Mouse (Mus musculus): ENCODE measurements around the gene Hspa1b. TPM values are rescaled to one million over a fixed set of nuclear protein-coding genes. Genes with fewer than 3 reads are reported as not detected.

Hspa1b gene
- total RNA-seq, 2 experiments from 2014 or later: 4.3 to 5.3 TPM

GRCm38 (mm10) chr17:34931735-34932098 is 27.3 kb downstream of the Hspa1b start:
- peak in 1 of 2 experiments; percentile 34 for DNase-seq (ENCODE audit: low spot score in 2 of 2)

- peak; percentile 98 for DNase-seq (ENCODE audit: low spot score in 2 of 2)
These were observed 27.8 kb downstream of the Hspa1b start, which contains the start of gene Neu1 for GRCm38 (mm10) chr17:34931061-34931734. Gene Neu1 (plus strand): TSS chr17:34931253.

- no peak for DNase-seq (ENCODE audit: low spot score in 2 of 2)
These were observed 30.2 kb downstream of the Hspa1b start for GRCm38 (mm10) chr17:34928841-34929240.

GRCm38 (mm10) chr17:34927306-34928019 is 31.6 kb downstream of the Hspa1b start:
- no peak for DNase-seq (ENCODE audit: low spot score in 2 of 2)

GRCm38 (mm10) chr17:34924258-34924657 is 34.8 kb downstream of the Hspa1b start:
- no peak for DNase-seq (ENCODE audit: low spot score in 2 of 2)

- no peak for DNase-seq (ENCODE audit: low spot score in 2 of 2)
These were observed 36.1 kb downstream of the Hspa1b start for GRCm38 (mm10) chr17:34922939-34923338.

GRCm38 (mm10) chr17:34917188-34917587 is 41.9 kb downstream of the Hspa1b start:
- DNase-seq (ENCODE audit: low spot score in 2 of 2): no peak

- no peak for DNase-seq (ENCODE audit: low spot score in 2 of 2)
These were observed 42.7 kb downstream of the Hspa1b start for GRCm38 (mm10) chr17:34916316-34916715.

- DNase-seq (ENCODE audit: low spot score in 2 of 2): no peak
These were observed 43.6 kb downstream of the Hspa1b start for GRCm38 (mm10) chr17:34915410-34915831.

GRCm38 (mm10) chr17:34913930-34914665 is 44.9 kb downstream of the Hspa1b start, which contains the start of gene Slc44a4:
Gene Slc44a4 (plus strand): TSS chr17:34914466.
- DNase-seq (ENCODE audit: low spot score in 2 of 2): no peak

- peak; percentile 76 to 79 for DNase-seq (ENCODE audit: low spot score in 2 of 2)
These were observed 47.1 kb downstream of the Hspa1b start for GRCm38 (mm10) chr17:34911945-34912351.

- DNase-seq (ENCODE audit: low spot score in 2 of 2): no peak
These were observed 48.1 kb downstream of the Hspa1b start for GRCm38 (mm10) chr17:34910982-34911381.

Other genes with a start within 250 kb of the Hspa1b start
- 1 to 10 TPM; 8.7 to 9.6 TPM for gene C4b, start 215.4 kb downstream of the Hspa1b start, total RNA-seq (2021)
- gene Cyp21a1, start 154.7 kb downstream of the Hspa1b start, total RNA-seq (2021): not detected
- gene Stk19, start 122.3 kb downstream of the Hspa1b start, total RNA-seq (2021): 10 to 100 TPM; 63.6 to 64.2 TPM
- gene Dxo, start 122.2 kb downstream of the Hspa1b start, total RNA-seq (2021): 10 to 100 TPM; 36.1 to 39.9 TPM
- gene Skiv2l, start 109.0 kb downstream of the Hspa1b start, total RNA-seq (2021): 10 to 100 TPM; 71.4 to 74.8 TPM
- 10 to 100 TPM; 30.2 to 38.5 TPM for gene Nelfe, start 108.8 kb downstream of the Hspa1b start, total RNA-seq (2021)
- not detected for gene Cfb, start 96.7 kb downstream of the Hspa1b start, total RNA-seq (2021)
- 10 to 100 TPM in 1 of 2 experiments, 1 to 10 TPM in 1; 9.8 to 10.0 TPM for gene Zbtb12, start 79.8 kb downstream of the Hspa1b start, total RNA-seq (2021)
- under 1 TPM in 1 of 2 experiments, not detected in 1; 0.20 TPM for gene Gm20547, start 77.2 kb downstream of the Hspa1b start, total RNA-seq (2021)
- 1 to 10 TPM; 1.3 to 1.4 TPM for gene C2, start 61.0 kb downstream of the Hspa1b start, total RNA-seq (2021)
- 100 to 1,000 TPM; 174 to 175 TPM for gene Ehmt2, start 60.8 kb downstream of the Hspa1b start, total RNA-seq (2021)
- gene Slc44a4, start 44.8 kb downstream of the Hspa1b start, total RNA-seq (2021): under 1 TPM; 0.16 to 0.20 TPM
- 10 to 100 TPM; 23.6 to 24.4 TPM for gene Neu1, start 28.0 kb downstream of the Hspa1b start, total RNA-seq (2021)
- not detected for gene Gm20481, start 10.7 kb upstream of the Hspa1b start, total RNA-seq (2021)
- gene Hspa1a, start 12.9 kb upstream of the Hspa1b start, total RNA-seq (2021): 1 to 10 TPM; 6.8 to 8.7 TPM
- under 1 TPM; 0.30 to 0.38 TPM for gene Hspa1l, start 13.5 kb upstream of the Hspa1b start, total RNA-seq (2021)
- gene Lsm2, start 22.6 kb upstream of the Hspa1b start, total RNA-seq (2021): 10 to 100 TPM; 24.2 to 25.9 TPM
- 10 to 100 TPM; 56.3 to 62.1 TPM for gene Vars, start 41.7 kb upstream of the Hspa1b start, total RNA-seq (2021)
- under 1 TPM; 0.16 to 0.30 TPM for gene Vwa7, start 57.3 kb upstream of the Hspa1b start, total RNA-seq (2021)
- 1 to 10 TPM in 1 of 2 experiments, under 1 TPM in 1; 0.53 to 1.4 TPM for gene Sapcd1, start 68.8 kb upstream of the Hspa1b start, total RNA-seq (2021)
- gene Msh5, start 87.5 kb upstream of the Hspa1b start, total RNA-seq (2021): 1 to 10 TPM in 1 of 2 experiments, under 1 TPM in 1; 0.91 to 1.4 TPM
- gene Clic1, start 90.7 kb upstream of the Hspa1b start, total RNA-seq (2021): 10 to 100 TPM; 19.3 to 19.6 TPM
- 10 to 100 TPM; 47.3 to 59.0 TPM for gene Ddah2, start 99.8 kb upstream of the Hspa1b start, total RNA-seq (2021)
- gene Ly6g6c, start 106.2 kb upstream of the Hspa1b start, total RNA-seq (2021): not detected
- gene Mpig6b, start 106.9 kb upstream of the Hspa1b start, total RNA-seq (2021): not detected
- gene Ly6g6e, start 117.7 kb upstream of the Hspa1b start, total RNA-seq (2021): 1 to 10 TPM; 2.8 to 3.5 TPM
- gene Ly6g6d, start 118.8 kb upstream of the Hspa1b start, total RNA-seq (2021): 1 to 10 TPM in 1 of 2 experiments, under 1 TPM in 1; 0.78 to 1.6 TPM
- gene Ly6g6f, start 126.4 kb upstream of the Hspa1b start, total RNA-seq (2021): not detected
- 10 to 100 TPM; 77.4 to 79.9 TPM for gene Abhd16a, start 130.0 kb upstream of the Hspa1b start, total RNA-seq (2021)
- gene Ly6g5c, start 149.0 kb upstream of the Hspa1b start, total RNA-seq (2021): not detected
- gene Ly6g5b, start 156.2 kb upstream of the Hspa1b start, total RNA-seq (2021): under 1 TPM; 0.58 to 0.82 TPM
- 10 to 100 TPM; 10.7 to 14.6 TPM for gene Gpank1, start 162.2 kb upstream of the Hspa1b start, total RNA-seq (2021)
- 100 to 1,000 TPM; 178 to 202 TPM for gene Csnk2b, start 162.8 kb upstream of the Hspa1b start, total RNA-seq (2021)
- gene D17H6S53E, start 167.1 kb upstream of the Hspa1b start, total RNA-seq (2021): 10 to 100 TPM; 21.4 to 25.9 TPM
- not detected for gene Apom, start 172.8 kb upstream of the Hspa1b start, total RNA-seq (2021)
- 100 to 1,000 TPM; 284 to 308 TPM for gene Bag6, start 175.9 kb upstream of the Hspa1b start, total RNA-seq (2021)
- 100 to 1,000 TPM; 284 to 322 TPM for gene Prrc2a, start 205.7 kb upstream of the Hspa1b start, total RNA-seq (2021)
- 10 to 100 TPM; 10.3 to 10.5 TPM for gene Aif1, start 216.8 kb upstream of the Hspa1b start, total RNA-seq (2021)
- 10 to 100 TPM; 15.6 to 17.2 TPM for gene Lst1, start 229.2 kb upstream of the Hspa1b start, total RNA-seq (2021)
- 1 to 10 TPM in 1 of 2 experiments, under 1 TPM in 1; 0.74 to 1.2 TPM for gene Ltb, start 235.2 kb upstream of the Hspa1b start, total RNA-seq (2021)
- not detected for gene Tnf, start 242.8 kb upstream of the Hspa1b start, total RNA-seq (2021)
- under 1 TPM; 0.43 to 0.71 TPM for gene Lta, start 246.1 kb upstream of the Hspa1b start, total RNA-seq (2021)